Mouse (Mus musculus): Measurements from ENCODE around the gene Jmy. TPM values are rescaled to one million over a fixed set of nuclear protein-coding genes. Genes with fewer than 3 reads are reported as not detected.

Jmy gene
- total and polyA plus RNA-seq, 2 experiments from 2014 or later: 7.8 to 22.0 TPM

DNA sequence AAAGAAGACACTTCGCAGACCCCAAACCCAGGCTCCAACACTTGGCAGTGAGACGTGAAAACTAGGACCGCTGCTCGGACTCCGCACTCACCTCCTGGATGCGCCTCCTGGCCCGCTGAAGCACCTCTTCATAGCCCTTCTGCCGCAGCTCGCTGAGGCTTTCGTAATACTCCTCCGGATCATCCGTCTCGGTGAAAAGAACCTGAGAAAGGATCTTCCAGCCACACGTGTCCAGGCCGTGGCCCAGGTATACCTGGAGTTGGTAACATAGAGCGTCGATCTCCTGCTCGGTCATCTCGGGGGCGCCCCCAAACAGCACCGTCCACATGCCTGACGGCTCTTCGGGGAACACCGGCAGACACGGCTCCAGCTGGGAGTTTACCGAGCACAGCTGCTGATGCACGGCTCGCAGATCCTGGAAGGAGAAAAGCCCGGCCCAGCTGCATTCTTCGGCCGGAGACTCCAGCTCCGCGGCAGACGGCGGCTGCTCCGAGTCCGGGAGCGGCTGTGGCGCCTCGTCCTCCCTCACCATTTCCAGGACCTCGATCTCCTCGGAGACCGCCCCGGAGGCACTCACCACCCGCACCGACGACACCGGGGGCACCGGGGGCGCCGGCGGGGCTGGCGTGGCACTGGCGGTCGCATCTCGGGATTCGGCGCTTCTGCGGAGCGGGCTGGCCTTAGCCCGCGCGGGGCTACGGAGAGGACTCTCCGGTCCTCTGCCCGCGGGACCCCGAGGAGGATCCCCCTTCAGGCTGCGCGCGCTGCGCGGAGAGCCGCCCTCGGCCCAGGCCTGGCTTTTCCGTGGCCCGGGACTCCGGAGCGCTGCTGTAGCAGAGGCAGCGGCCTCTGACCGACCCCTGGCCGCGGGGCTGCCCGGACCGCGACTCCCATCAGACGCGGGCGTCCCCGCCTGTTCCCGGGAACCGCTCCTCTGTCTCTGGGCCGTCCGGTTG lies 1.1 kb downstream of the Jmy start:
- Histone ChIP-seq H3K9ac (replicated peaks; ENCODE audit: low read length, poor library complexity, severe bottlenecking) (peak overlapping the region; percentile 92), H3K4me3 (ENCODE audit: low read depth, low read length) (peak overlapping the region; percentile 99), H3K4me2 (ENCODE audit: low read depth, low read length, poor library complexity, severe bottlenecking) (peak overlapping the region; percentile 81), H3K4me1 (ENCODE audit: insufficient read depth, low read length) (peaks cover 8% of the 10 kb centered on the region), H3K27me3 (ENCODE audit: insufficient read depth, low read length) (no peaks in the 10 kb centered on the region), H3K36me3 (ENCODE audit: insufficient read depth, low read length) (no peaks in the 10 kb centered on the region), H3K9me3 (ENCODE audit: low read length) (no peaks in the 10 kb centered on the region), H3K27ac (ENCODE audit: low read depth, low read length) (peak overlapping the region; percentile 92)
- TF ChIP-seq CTCF (IDR thresholded peaks at IDR 0.05): no peak
- peak; percentile 53 for ATAC-seq (ENCODE audit: low FRiP score)
- under 1% methylated on average over 69 of the region's 94 CpGs for WGBS
- peak; percentile 12 for DNase-seq (ENCODE audit: low spot score)

DNA sequence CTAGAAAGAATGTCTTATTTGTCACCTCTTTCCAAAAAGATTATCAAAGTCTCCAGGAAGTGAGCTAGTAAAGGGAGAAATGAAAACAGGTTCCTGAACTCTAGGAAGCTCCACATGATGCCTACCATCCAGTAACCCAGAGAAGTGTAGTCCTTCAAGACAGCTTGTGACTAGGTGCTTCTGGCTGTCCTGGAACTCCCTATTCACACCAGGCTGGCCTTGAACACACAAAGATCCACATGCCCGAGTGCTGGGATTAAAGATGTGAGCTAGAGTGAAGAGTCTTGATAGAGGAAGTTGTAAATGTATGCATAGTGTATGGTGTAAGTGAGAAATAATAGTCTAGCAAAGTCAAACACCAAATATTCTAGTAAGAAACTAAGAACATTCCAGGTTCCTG lies 2.6 kb downstream of the Jmy start:
- ATAC-seq (ENCODE audit: low FRiP score) (no peak), DNase-seq (ENCODE audit: low spot score) (no peak)
- Histone ChIP-seq H3K27me3 (ENCODE audit: insufficient read depth, low read length) (no peaks in the 10 kb centered on the region), H3K4me1 (ENCODE audit: insufficient read depth, low read length) (peaks cover 8% of the 10 kb centered on the region), H3K27ac (ENCODE audit: low read depth, low read length) (no peak overlapping the region), H3K9ac (replicated peaks; ENCODE audit: low read length, poor library complexity, severe bottlenecking) (0 out of 2 replicates have a peak overlapping the region, but pooled peaks have one; percentile 29), H3K36me3 (ENCODE audit: insufficient read depth, low read length) (no peaks in the 10 kb centered on the region), H3K4me2 (ENCODE audit: low read depth, low read length, poor library complexity, severe bottlenecking) (peak overlapping the region; percentile 81), H3K4me3 (ENCODE audit: low read depth, low read length) (peak overlapping the region; percentile 99), H3K9me3 (ENCODE audit: low read length) (no peaks in the 10 kb centered on the region)
- no peak for TF ChIP-seq CTCF (IDR thresholded peaks at IDR 0.05)
- 9% methylated on average over 1 of the region's 1 CpGs for WGBS

DNA sequence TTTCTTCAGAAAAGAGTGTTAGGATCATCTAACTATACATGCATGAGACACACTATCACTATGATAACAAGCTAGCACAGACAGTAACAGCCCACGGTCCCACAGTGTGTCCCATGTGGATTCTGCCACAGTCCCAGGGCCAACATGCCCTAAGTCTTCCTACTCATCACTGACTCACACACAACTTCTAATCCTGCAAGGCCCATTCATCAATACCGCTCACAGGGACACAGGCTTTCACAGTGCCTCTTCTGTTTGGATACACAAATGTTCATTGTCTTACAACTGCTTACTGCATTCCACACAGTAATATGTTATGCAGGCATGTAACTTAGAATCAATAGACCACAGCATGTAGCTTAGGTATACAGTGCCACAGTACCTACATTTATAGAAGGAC lies 11.1 kb downstream of the Jmy start:
- H3K9ac ChIP-seq (replicated peaks; ENCODE audit: low read length, poor library complexity, severe bottlenecking): no peak overlapping the region
- H3K36me3 ChIP-seq (ENCODE audit: insufficient read depth, low read length): no peaks in the 10 kb centered on the region
- no peak overlapping the region for H3K4me2 ChIP-seq (ENCODE audit: low read depth, low read length, poor library complexity, severe bottlenecking)
- H3K4me1 ChIP-seq (ENCODE audit: insufficient read depth, low read length): no peaks in the 10 kb centered on the region
- ATAC-seq (ENCODE audit: low FRiP score): no peak
- no peak for DNase-seq (ENCODE audit: low spot score)
- H3K4me3 ChIP-seq (ENCODE audit: low read depth, low read length): no peak overlapping the region
- no peak for TF ChIP-seq CTCF (IDR thresholded peaks at IDR 0.05)
- no peaks in the 10 kb centered on the region for H3K27me3 ChIP-seq (ENCODE audit: insufficient read depth, low read length)
- no peaks in the 10 kb centered on the region for H3K9me3 ChIP-seq (ENCODE audit: low read length)
- H3K27ac ChIP-seq (ENCODE audit: low read depth, low read length): no peak overlapping the region
- WGBS: 64% methylated on average over 2 of the region's 2 CpGs

DNA sequence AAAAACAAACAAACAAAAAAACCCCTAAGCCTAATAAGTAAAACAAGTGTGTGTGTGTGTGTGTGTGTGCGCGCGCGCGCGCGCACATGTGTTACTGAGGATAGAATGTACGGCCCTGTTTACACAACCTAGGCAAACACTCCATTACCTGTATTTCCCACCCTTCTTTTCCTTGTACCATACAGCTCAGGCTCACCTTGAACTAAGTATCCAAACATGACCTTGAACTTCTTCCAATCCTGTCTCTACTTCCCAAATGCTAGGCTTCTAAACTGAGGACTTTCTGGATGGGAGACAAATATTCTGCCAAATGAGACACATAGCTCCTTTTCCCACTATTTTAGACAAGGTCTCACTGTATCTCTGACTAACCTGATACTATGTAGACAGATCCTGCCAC lies 11.9 kb downstream of the Jmy start:
- Histone ChIP-seq H3K4me3 (ENCODE audit: low read depth, low read length) (no peak overlapping the region), H3K4me2 (ENCODE audit: low read depth, low read length, poor library complexity, severe bottlenecking) (no peak overlapping the region), H3K9ac (replicated peaks; ENCODE audit: low read length, poor library complexity, severe bottlenecking) (no peak overlapping the region), H3K27me3 (ENCODE audit: insufficient read depth, low read length) (no peaks in the 10 kb centered on the region), H3K36me3 (ENCODE audit: insufficient read depth, low read length) (no peaks in the 10 kb centered on the region), H3K27ac (ENCODE audit: low read depth, low read length) (no peak overlapping the region), H3K9me3 (ENCODE audit: low read length) (no peaks in the 10 kb centered on the region), H3K4me1 (ENCODE audit: insufficient read depth, low read length) (no peaks in the 10 kb centered on the region)
- WGBS: 99% methylated on average over 8 of the region's 8 CpGs
- no peak for TF ChIP-seq CTCF (IDR thresholded peaks at IDR 0.05)
- DNase-seq (ENCODE audit: low spot score) (no peak), ATAC-seq (ENCODE audit: low FRiP score) (no peak)

- ATAC-seq (ENCODE audit: low FRiP score) (no peak), DNase-seq (ENCODE audit: low spot score) (no peak)
- no peaks in the 10 kb centered on the region for H3K36me3 ChIP-seq (ENCODE audit: insufficient read depth, low read length)
- no peak overlapping the region for H3K27ac ChIP-seq (ENCODE audit: low read depth, low read length)
- no peaks in the 10 kb centered on the region for H3K9me3 ChIP-seq (ENCODE audit: low read length)
- H3K27me3 ChIP-seq (ENCODE audit: insufficient read depth, low read length): no peaks in the 10 kb centered on the region
- no peaks in the 10 kb centered on the region for H3K4me1 ChIP-seq (ENCODE audit: insufficient read depth, low read length)
- no peak overlapping the region for H3K4me3 ChIP-seq (ENCODE audit: low read depth, low read length)
- WGBS: 98% methylated on average over 3 of the region's 3 CpGs
- no peak for TF ChIP-seq CTCF (IDR thresholded peaks at IDR 0.05)
- H3K9ac ChIP-seq (replicated peaks; ENCODE audit: low read length, poor library complexity, severe bottlenecking): no peak overlapping the region
- H3K4me2 ChIP-seq (ENCODE audit: low read depth, low read length, poor library complexity, severe bottlenecking): no peak overlapping the region
These were observed 15.3 kb downstream of the Jmy start for GRCm38 (mm10) chr13:93484276-93484675.

DNA sequence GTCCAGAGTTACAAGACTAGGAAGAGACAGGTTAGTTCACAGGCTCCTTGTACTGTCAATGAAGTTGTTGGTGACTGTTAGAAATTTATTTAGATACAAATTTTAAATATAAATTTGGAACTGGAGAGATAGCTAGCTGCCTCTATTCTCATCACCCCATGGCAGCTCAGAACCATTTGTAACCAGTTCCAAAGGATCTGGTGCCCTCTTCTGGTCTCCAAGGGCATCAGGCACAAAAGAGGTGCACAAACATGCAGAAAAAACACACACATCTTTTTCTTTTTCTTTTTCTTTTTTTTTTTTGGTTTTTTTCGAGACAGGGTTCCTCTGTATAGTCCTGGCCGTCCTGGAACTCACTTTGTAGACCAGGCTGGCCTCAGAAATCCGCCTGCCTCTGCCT lies 18.5 kb downstream of the Jmy start:
- H3K9me3 ChIP-seq (ENCODE audit: low read length): no peaks in the 10 kb centered on the region
- ATAC-seq (ENCODE audit: low FRiP score) (no peak), DNase-seq (ENCODE audit: low spot score) (no peak)
- H3K9ac ChIP-seq (replicated peaks; ENCODE audit: low read length, poor library complexity, severe bottlenecking): no peak overlapping the region
- no peaks in the 10 kb centered on the region for H3K4me1 ChIP-seq (ENCODE audit: insufficient read depth, low read length)
- H3K36me3 ChIP-seq (ENCODE audit: insufficient read depth, low read length): no peaks in the 10 kb centered on the region
- no peak overlapping the region for H3K27ac ChIP-seq (ENCODE audit: low read depth, low read length)
- peak; percentile 24; the same call in 1 of the 2 replicates for TF ChIP-seq CTCF (IDR thresholded peaks at IDR 0.05)
- no peak overlapping the region for H3K4me2 ChIP-seq (ENCODE audit: low read depth, low read length, poor library complexity, severe bottlenecking)
- H3K27me3 ChIP-seq (ENCODE audit: insufficient read depth, low read length): no peaks in the 10 kb centered on the region
- 98% methylated on average over 3 of the region's 3 CpGs for WGBS
- no peak overlapping the region for H3K4me3 ChIP-seq (ENCODE audit: low read depth, low read length)

Data from midbrain, postnatal 0 days (tissue).